30 mouse cellular contexts compared by ENCODE assay signal in the genomic region with DNA sequence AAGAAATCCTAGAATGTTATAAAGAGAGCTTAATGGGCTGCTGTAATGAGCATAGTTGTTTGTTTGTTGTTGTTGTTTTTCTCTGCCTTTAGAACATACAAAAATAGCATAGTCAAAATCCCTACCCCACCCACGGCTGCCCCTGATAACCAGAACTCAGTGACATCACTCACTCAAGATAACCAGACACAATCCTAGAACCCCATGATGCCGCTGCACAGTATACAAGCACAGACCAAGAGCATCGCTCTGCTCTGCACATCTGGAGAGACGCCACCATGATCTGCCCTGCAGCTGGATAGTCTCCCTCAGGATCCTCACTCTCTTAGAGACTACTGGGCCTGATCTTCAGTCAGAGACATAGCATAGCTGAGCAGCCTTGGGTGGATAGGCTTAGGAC. TPM values are rescaled to one million over a fixed set of nuclear protein-coding genes. Genes with fewer than 3 reads are reported as not detected.
DNase-seq lines count a peak whose midpoint lies in the region; ATAC-seq and TF ChIP-seq lines count a peak whose summit lies in the region.
"Had no signal": no experiment of that assay in that cellular context is flagged by ENCODE, and none has a peak within 500 bp of the region (broad histone marks: within the 10 kb centered on the region; RNA-seq: fewer than 3 reads in every experiment).

No protein-coding gene starts in this region.

- H3K27ac ChIP-seq in liver, embryonic 12.5 days, result peak overlapping the region; percentile 22; the same call in 1 of the 2 replicates
- no peak overlapping the region for H3K27ac ChIP-seq in liver, postnatal 0 days (ENCODE audit: low read depth)
- H3K27ac ChIP-seq: forebrain, embryonic 13.5 days; heart, embryonic 10.5 days; hindbrain, embryonic 13.5 days; limb, embryonic 10.5 days; limb, embryonic 15.5 days; lung, embryonic 15.5 days; midbrain, embryonic 12.5 days; neural tube, embryonic 13.5 days had no signal

- peak overlapping the region; percentile 36 for H3K4me2 ChIP-seq in liver, embryonic 12.5 days
- no peak overlapping the region for H3K4me2 ChIP-seq in liver, postnatal 0 days (ENCODE audit: low read depth, low read length)
- H3K4me2 ChIP-seq: forebrain, embryonic 13.5 days; hindbrain, embryonic 13.5 days; limb, embryonic 15.5 days; lung, embryonic 15.5 days; midbrain, embryonic 12.5 days; neural tube, embryonic 13.5 days had no signal

- 43% methylated on average over 4 of the region's 4 CpGs for WGBS in liver, embryonic 12.5 days (ENCODE audit: insufficient replicate concordance)
- 65% methylated on average over 4 of the region's 4 CpGs for WGBS in liver, postnatal 0 days (ENCODE audit: insufficient replicate concordance)

- ATAC-seq in G1E (ENCODE audit: extremely low read depth, insufficient number of reproducible peaks, low FRiP score, poor library complexity, severe bottlenecking), result peak; percentile 34; the same call in 1 of the 2 replicates
- peak; percentile 86 for ATAC-seq in liver, embryonic 12.5 days
- ATAC-seq in liver, postnatal 0 days, result peak; percentile 89
- ATAC-seq: activated CD4-positive, CD25-positive, alpha-beta regulatory T cell, adult 4 months; forebrain, embryonic 13.5 days had no signal

- no peaks in the 10 kb centered on the region for H3K4me1 ChIP-seq in G1E (ENCODE audit: insufficient read depth, low read depth, low read length)
- peaks cover 16% of the 10 kb centered on the region for H3K4me1 ChIP-seq in liver, embryonic 12.5 days
- 0 out of 2 replicates have a peak, but pooled peaks cover 6% of the 10 kb centered on the region for H3K4me1 ChIP-seq in liver, postnatal 0 days (ENCODE audit: insufficient read depth)
- H3K4me1 ChIP-seq: forebrain, embryonic 13.5 days; heart, embryonic 10.5 days; limb, embryonic 15.5 days; lung, embryonic 15.5 days; midbrain, embryonic 12.5 days had no signal

- no peak for DNase-seq in G1E (ENCODE audit: low spot score)
- DNase-seq in c-Kit-positive CD71-positive TER-119-negative erythroid progenitor cells, embryonic 14.5 days (ENCODE audit: low read depth), result peak; percentile 24
- no peak for DNase-seq in liver, postnatal 0 days
- no peak for DNase-seq in cerebellum, adult 9-10 months
- no peak for DNase-seq in right cerebral cortex, adult 2 months (ENCODE audit: low spot score in 2 of 2)
- no peak for DNase-seq in testis, postnatal 10 days (ENCODE audit: low spot score)
- DNase-seq: adrenal gland, adult 2 months; B cell, adult 2 months; cerebellum, adult 11 months; cerebellum, adult 9-11 months; embryo, embryonic 11 days; gastrocnemius, postnatal 10 days; heart, postnatal 4 days; kidney, adult 18-20 months; kidney, postnatal 36 days; layer of hippocampus, postnatal 36 days; right cerebral cortex, postnatal 14 days; thymus, adult 18-20 months; thymus, postnatal 25 days had no signal

- no peak overlapping the region for H3K9ac ChIP-seq in liver, embryonic 12.5 days
- no peak overlapping the region for H3K9ac ChIP-seq in liver, postnatal 0 days (replicated peaks)
- H3K9ac ChIP-seq: forebrain, embryonic 13.5 days; hindbrain, embryonic 13.5 days; limb, embryonic 15.5 days; lung, embryonic 15.5 days; midbrain, embryonic 12.5 days; neural tube, embryonic 13.5 days had no signal

- no peaks in the 10 kb centered on the region for H3K36me3 ChIP-seq in G1E (replicated peaks)
- H3K36me3 ChIP-seq in liver, embryonic 12.5 days, result no peaks in the 10 kb centered on the region
- H3K36me3 ChIP-seq in liver, postnatal 0 days (replicated peaks; ENCODE audit: insufficient read depth, low read length), result no peaks in the 10 kb centered on the region
- H3K36me3 ChIP-seq: heart, embryonic 10.5 days; hindbrain, embryonic 13.5 days; limb, embryonic 10.5 days; limb, embryonic 15.5 days; lung, embryonic 15.5 days; midbrain, embryonic 12.5 days; neural tube, embryonic 13.5 days had no signal

- no peaks in the 10 kb centered on the region for H3K27me3 ChIP-seq in G1E (ENCODE audit: insufficient read depth, low read length)
- H3K27me3 ChIP-seq in liver, embryonic 12.5 days (replicated peaks), result peaks cover 5% of the 10 kb centered on the region; the same call in 1 of the 2 replicates
- no peaks in the 10 kb centered on the region for H3K27me3 ChIP-seq in liver, postnatal 0 days (ENCODE audit: insufficient read depth, low read length)
- H3K27me3 ChIP-seq: forebrain, embryonic 13.5 days; hindbrain, embryonic 13.5 days; limb, embryonic 15.5 days; lung, embryonic 15.5 days; midbrain, embryonic 12.5 days; neural tube, embryonic 13.5 days had no signal

- no peak for TF ChIP-seq CTCF in G1E (IDR thresholded peaks at IDR 0.05; ENCODE audit: low read depth, low read length)
- no peak for TF ChIP-seq CTCF in liver, postnatal 0 days (IDR thresholded peaks at IDR 0.05; ENCODE audit: low read depth)

- peak; percentile 56; the same call in 1 of the 2 replicates for TF ChIP-seq EP300 in liver, postnatal 0 days (IDR thresholded peaks at IDR 0.05; ENCODE audit: low read depth)

- no peaks in the 10 kb centered on the region; the same call in 1 of the 2 replicates for H3K9me3 ChIP-seq in G1E (replicated peaks)
- no peaks in the 10 kb centered on the region for H3K9me3 ChIP-seq in liver, embryonic 12.5 days (replicated peaks)
- no peaks in the 10 kb centered on the region for H3K9me3 ChIP-seq in liver, postnatal 0 days (ENCODE audit: low read length)
- H3K9me3 ChIP-seq: forebrain, embryonic 13.5 days; heart, embryonic 10.5 days; hindbrain, embryonic 13.5 days; limb, embryonic 10.5 days; limb, embryonic 15.5 days; lung, embryonic 15.5 days; midbrain, embryonic 12.5 days; neural tube, embryonic 13.5 days had no signal

- H3K4me3 ChIP-seq in G1E (ENCODE audit: low read depth, low read length), result no peak overlapping the region
- H3K4me3 ChIP-seq in liver, embryonic 12.5 days, result no peak overlapping the region
- H3K4me3 ChIP-seq in liver, postnatal 0 days (ENCODE audit: low read depth, low read length), result no peak overlapping the region
- H3K4me3 ChIP-seq: erythroblast, embryonic 14.5 days; forebrain, embryonic 13.5 days; heart, embryonic 10.5 days; hindbrain, embryonic 13.5 days; limb, embryonic 10.5 days; limb, embryonic 15.5 days; lung, embryonic 15.5 days; midbrain, embryonic 12.5 days; neural tube, embryonic 13.5 days had no signal

RNA-seq across cellular contexts. Expression of a gene that starts 49.2 kb away (rescaled TPM):
- total RNA-seq in G1E (2014; fragmentation: Nextera tagmentation) (95.3 and 100 TPM in 2 replicates), G1E (2017) (45.8 and 48.7 TPM in 2 replicates)
- 15.8 and 16.0 TPM in 2 replicates for polyA plus RNA-seq in G1E (2012)
- polyA plus RNA-seq in liver, embryonic 12.5 days (2016; fragmentation: Nextera tagmentation; extraction: Ambion mirVana), result 14.1 and 14.5 TPM in 2 replicates
- 5.5 and 5.9 TPM in 2 replicates for polyA plus RNA-seq in liver, postnatal 0 days (2015; fragmentation: Nextera tagmentation; extraction: Ambion mirVana)

Comparison
In these comparisons a context has a peak if more than half of its experiments do, and no peak if none do; other contexts are left out.
1. ATAC-seq: peak in every context shown above with its lines; median percentile 89 in liver, postnatal 0 days; 86 in liver, embryonic 12.5 days; 34 in G1E.